Mouse (Mus musculus) embryonic facial prominence, embryonic 13.5 days (tissue): ENCODE data around the gene Insyn1. TPM values are rescaled to one million over a fixed set of nuclear protein-coding genes. Genes with fewer than 3 reads are reported as not detected.

ENCODE experiments used
- ATAC-seq: fragments of 200-750 bp; cut with Nextera tagmentation; 2 replicates; pipeline ENCODE4 v1.8.0; 2017; ENCODE audit warnings: low read depth; ENCODE audit not compliant: insufficient number of reproducible peaks, insufficient read depth, low FRiP score, low TSS enrichment
- H3K27ac ChIP-seq: fragments of 300-500 bp; sonication (generic); 2 replicates; pipeline ENCODE4 v1.5.1; 2015; ENCODE audit warnings: moderate library complexity, mild to moderate bottlenecking, inconsistent platforms
- H3K27me3 ChIP-seq: fragments of 300-500 bp; sonication (generic); 2 replicates; pipeline ENCODE4 v1.6.1; 2015; ENCODE audit warnings: mild to moderate bottlenecking, inconsistent platforms
- H3K36me3 ChIP-seq: fragments of 300-500 bp; sonication (generic); 2 replicates; pipeline ENCODE4 v1.6.1; 2015; ENCODE audit warnings: mild to moderate bottlenecking, inconsistent platforms
- H3K4me1 ChIP-seq: fragments of 300-500 bp; sonication (generic); 2 replicates; pipeline ENCODE4 v1.6.1; 2015; ENCODE audit warnings: inconsistent platforms
- H3K4me2 ChIP-seq: fragments of 300-500 bp; sonication (generic); 2 replicates; pipeline ENCODE4 v1.6.1; 2015; ENCODE audit warnings: moderate library complexity, mild to moderate bottlenecking, inconsistent platforms
- H3K4me3 ChIP-seq: fragments of 300-500 bp; sonication (generic); 2 replicates; pipeline ENCODE4 v1.5.1; 2015; ENCODE audit warnings: mild to moderate bottlenecking, inconsistent platforms
- H3K9ac ChIP-seq: fragments of 300-500 bp; sonication (generic); 2 replicates; pipeline ENCODE4 v1.6.1; 2015; ENCODE audit warnings: mild to moderate bottlenecking, inconsistent platforms
- H3K9me3 ChIP-seq: fragments of 300-500 bp; sonication (generic); 2 replicates; pipeline ENCODE4 v1.6.1; 2016; ENCODE audit warnings: inconsistent platforms
- WGBS: fragments of 180-500 bp; shearing (Covaris S2); methylation state at CpG from one replicate; pipeline ENCODE4 v1.1.7; 2015; ENCODE audit warnings: mixed read lengths; 5-methylcytosine and 5-hydroxymethylcytosine counted together
- polyA plus RNA-seq: library from polyadenylated mRNA; unstranded; fragments of >200 nt; fragmentation: Nextera tagmentation; extraction: Ambion mirVana; gene quantifications from 2 replicates; pipeline ENCODE4 v1.2.1, GENCODE M21; 2015

Gene Insyn1
- polyA plus RNA-seq, 1 experiment from 2014 or later: 5.1 TPM

DNA sequence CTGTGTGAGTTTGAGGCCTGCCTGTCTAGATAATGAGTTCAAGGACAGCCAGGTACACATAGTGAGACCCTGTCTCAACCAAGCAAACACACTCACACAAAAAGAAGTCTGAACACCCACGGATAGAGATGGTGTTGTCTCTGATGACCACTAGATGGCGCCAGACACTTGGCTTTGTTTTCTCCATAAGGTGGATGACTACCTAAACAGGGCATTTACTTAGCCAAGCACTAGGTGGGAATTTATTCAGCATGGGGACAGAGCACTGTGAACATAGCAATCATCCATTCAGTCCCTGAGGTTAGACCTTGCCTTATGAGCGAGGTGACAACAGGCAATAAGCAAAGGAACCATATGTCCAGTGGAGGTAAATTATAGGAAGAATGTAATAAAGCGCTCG lies 51.5 kb downstream of the Insyn1 start:
- no peak for ATAC-seq
- 51% methylated on average over 5 of the region's 5 CpGs for WGBS

DNA sequence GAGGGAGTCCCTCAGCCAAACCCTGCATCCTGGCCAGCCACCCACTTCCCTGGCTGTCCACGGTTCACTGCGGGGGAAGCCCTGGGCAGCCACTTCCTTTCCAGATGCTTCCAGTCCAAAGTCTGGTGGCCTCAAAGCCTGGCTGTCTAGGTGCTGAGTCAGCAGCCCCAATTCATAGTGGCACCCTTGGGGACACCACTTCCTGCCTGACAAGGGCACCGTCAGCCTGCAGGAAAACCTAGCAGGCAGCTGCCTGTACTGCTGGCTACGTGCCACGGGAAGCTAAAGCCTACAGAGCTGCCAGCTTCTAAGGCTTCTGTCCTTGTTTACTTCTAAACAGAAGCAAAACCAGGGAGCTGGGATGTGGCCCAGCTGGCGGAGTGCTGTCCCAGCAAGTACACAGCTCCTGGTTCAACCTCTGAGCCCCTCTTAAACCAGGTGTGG lies 53.5 kb downstream of the Insyn1 start:
- ATAC-seq: peak; percentile 27; the same call in 1 of the 2 replicates
- H3K36me3 ChIP-seq: peaks cover 27% of the 10 kb centered on the region
- 0 out of 2 replicates have a peak overlapping the region, but pooled peaks have one; percentile 5 for H3K27ac ChIP-seq
- WGBS: 43% methylated on average over 6 of the region's 6 CpGs
- no peak overlapping the region for H3K4me2 ChIP-seq
- no peaks in the 10 kb centered on the region for H3K9me3 ChIP-seq
- H3K9ac ChIP-seq: no peak overlapping the region
- H3K27me3 ChIP-seq: no peaks in the 10 kb centered on the region
- peaks cover 22% of the 10 kb centered on the region for H3K4me1 ChIP-seq
- H3K4me3 ChIP-seq: no peak overlapping the region

More for the DNA sequence above, 51.5 kb downstream of the Insyn1 start:
- Histone ChIP-seq H3K4me2 (no peak overlapping the region), H3K9ac (no peak overlapping the region), H3K36me3 (peaks cover 45% of the 10 kb centered on the region), H3K4me3 (no peak overlapping the region), H3K4me1 (peaks cover 15% of the 10 kb centered on the region), H3K27me3 (no peaks in the 10 kb centered on the region), H3K27ac (no peak overlapping the region), H3K9me3 (no peaks in the 10 kb centered on the region)

DNA sequence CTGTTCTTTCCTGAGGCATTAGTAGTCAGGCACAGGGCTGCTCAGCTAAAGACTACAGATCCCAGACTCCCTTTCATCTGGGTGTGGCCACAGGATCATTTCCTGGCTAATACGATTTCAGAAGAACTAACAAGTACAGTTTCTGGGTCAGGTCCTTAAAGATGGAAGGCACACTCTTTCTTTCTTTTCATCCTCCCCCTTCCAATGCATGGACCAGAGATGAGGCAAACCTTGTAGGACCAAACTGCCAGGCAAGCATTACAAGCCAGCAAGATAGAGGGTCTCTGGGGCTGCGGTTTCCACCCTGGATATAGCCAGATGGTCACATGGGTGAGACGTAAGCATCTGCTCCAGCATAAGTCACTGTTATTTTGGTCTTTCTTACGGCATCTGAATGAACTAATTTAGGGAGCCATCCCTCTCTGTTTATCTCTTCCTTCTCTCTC lies 56.5 kb downstream of the Insyn1 start:
- 60% methylated on average over 4 of the region's 4 CpGs for WGBS
- H3K9me3 ChIP-seq: no peaks in the 10 kb centered on the region
- no peak overlapping the region for H3K9ac ChIP-seq
- H3K27me3 ChIP-seq: no peaks in the 10 kb centered on the region
- 0 out of 2 replicates have a peak overlapping the region, but pooled peaks have one; percentile 12 for H3K4me2 ChIP-seq
- ATAC-seq: no peak
- peaks cover 46% of the 10 kb centered on the region for H3K4me1 ChIP-seq
- H3K36me3 ChIP-seq: peaks cover 8% of the 10 kb centered on the region
- H3K27ac ChIP-seq: no peak overlapping the region
- no peak overlapping the region for H3K4me3 ChIP-seq

DNA sequence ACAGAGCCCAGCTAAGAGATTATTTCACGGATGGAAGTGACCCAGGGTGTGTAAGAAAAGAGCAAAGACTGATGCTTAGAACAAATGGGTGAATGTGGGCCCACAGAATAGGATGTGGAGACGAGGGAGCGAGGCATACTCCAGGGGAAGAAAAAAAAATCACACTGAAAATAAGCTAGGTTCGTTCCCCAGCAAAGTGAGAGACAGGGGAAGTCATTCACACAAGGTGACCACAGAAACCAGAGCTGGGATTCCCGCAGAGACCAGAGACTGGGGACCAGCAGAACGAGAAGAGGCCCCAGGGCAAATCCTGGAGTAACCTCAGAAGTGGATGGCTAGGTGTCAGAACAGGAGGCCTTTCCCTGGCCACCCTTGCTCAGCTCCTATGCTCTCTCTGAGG lies 57.0 kb downstream of the Insyn1 start:
- peaks cover 3% of the 10 kb centered on the region for H3K36me3 ChIP-seq
- H3K9me3 ChIP-seq: no peaks in the 10 kb centered on the region
- ATAC-seq: no peak
- H3K4me2 ChIP-seq: no peak overlapping the region
- no peaks in the 10 kb centered on the region for H3K27me3 ChIP-seq
- 45% methylated on average over 6 of the region's 6 CpGs for WGBS
- peaks cover 49% of the 10 kb centered on the region for H3K4me1 ChIP-seq
- no peak overlapping the region for H3K9ac ChIP-seq
- H3K4me3 ChIP-seq: no peak overlapping the region
- H3K27ac ChIP-seq: no peak overlapping the region

DNA sequence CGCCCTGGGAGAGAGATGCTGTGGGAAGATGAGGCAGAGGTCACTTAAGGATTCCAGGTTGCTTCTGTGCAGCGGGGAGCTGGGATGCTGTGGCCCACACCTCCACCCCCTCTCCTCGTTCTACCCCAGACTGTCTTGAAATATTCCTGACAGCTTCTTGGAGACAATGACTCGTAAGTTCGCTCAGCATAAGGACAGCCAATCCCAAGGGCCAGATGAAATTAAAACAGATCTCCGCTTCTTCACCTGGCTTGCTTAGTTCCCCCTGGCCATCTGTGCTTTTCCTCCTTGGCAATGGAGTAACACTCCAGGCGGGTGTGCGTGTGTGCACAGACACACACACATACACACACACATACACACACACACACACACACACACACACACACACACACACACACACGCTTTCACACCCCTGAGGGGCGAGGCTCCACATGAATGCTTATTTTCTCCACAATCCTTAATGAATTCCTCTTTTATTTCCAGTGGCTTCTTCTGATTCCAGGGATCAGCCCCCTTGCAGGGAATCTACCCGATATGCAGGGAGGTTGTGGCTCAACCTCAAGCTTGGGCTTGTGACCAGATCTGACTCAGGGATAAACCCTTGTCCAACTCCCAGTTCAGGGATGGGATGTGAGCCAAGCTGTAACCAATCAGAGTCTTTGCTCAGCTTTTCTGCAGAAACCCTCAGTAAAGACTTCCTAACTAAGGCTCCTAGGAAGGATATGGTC lies 58.4 kb downstream of the Insyn1 start:
- H3K4me2 ChIP-seq: no peak overlapping the region
- peaks cover 47% of the 10 kb centered on the region for H3K4me1 ChIP-seq
- no peaks in the 10 kb centered on the region for H3K36me3 ChIP-seq
- 77% methylated on average over 11 of the region's 11 CpGs for WGBS
- ATAC-seq: no peak
- no peaks in the 10 kb centered on the region for H3K27me3 ChIP-seq
- no peaks in the 10 kb centered on the region for H3K9me3 ChIP-seq
- no peak overlapping the region for H3K4me3 ChIP-seq
- no peak overlapping the region for H3K9ac ChIP-seq
- no peak overlapping the region for H3K27ac ChIP-seq

DNA sequence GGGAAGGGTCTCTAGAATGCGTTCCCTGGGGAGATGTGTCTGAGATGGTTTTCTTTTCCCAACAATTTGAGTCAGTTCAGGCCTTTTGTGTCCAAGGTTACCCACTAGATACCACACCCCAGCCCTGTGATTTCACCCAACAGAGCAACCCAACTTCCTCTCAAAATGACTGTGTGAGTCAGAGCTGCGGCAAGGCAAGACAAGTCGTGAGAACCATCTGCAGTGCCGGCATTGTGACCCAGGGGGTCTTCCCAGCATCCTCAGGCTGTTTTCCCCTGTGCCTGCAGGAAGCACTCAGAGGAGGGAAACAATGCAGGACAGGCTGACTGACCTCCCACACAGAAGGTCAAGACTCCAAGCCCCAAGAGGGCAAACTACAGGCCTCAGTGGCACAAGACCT lies 60.5 kb downstream of the Insyn1 start:
- no peak overlapping the region for H3K4me2 ChIP-seq
- peaks cover 52% of the 10 kb centered on the region for H3K4me1 ChIP-seq
- no peaks in the 10 kb centered on the region for H3K27me3 ChIP-seq
- no peaks in the 10 kb centered on the region for H3K36me3 ChIP-seq
- H3K27ac ChIP-seq: no peak overlapping the region
- no peak for ATAC-seq
- H3K9me3 ChIP-seq: no peaks in the 10 kb centered on the region
- no peak overlapping the region for H3K9ac ChIP-seq
- H3K4me3 ChIP-seq: no peak overlapping the region
- 46% methylated on average over 4 of the region's 4 CpGs for WGBS

Other genes with a start within 250 kb of the Insyn1 start
- 14.4 and 15.2 TPM in 2 replicates for gene Pml, start 238.8 kb upstream of the Insyn1 start, polyA plus RNA-seq
- gene Stoml1, start 235.4 kb upstream of the Insyn1 start, polyA plus RNA-seq: 43.1 and 45.0 TPM in 2 replicates
- gene Loxl1, start 175.4 kb upstream of the Insyn1 start, polyA plus RNA-seq: 30.9 and 41.8 TPM in 2 replicates
- gene Tbc1d21, start 118.1 kb upstream of the Insyn1 start, polyA plus RNA-seq: not detected in 2 replicates
- 58.4 and 58.6 TPM in 2 replicates for gene Cd276, start 66.8 kb downstream of the Insyn1 start, polyA plus RNA-seq
- 106 and 130 TPM in 2 replicates for gene Nptn, start 93.6 kb downstream of the Insyn1 start, polyA plus RNA-seq